Mouse (Mus musculus): ENCODE results near the gene Foxd4. TPM values are rescaled to one million over a fixed set of nuclear protein-coding genes. Genes with fewer than 3 reads are reported as not detected.
A peak's percentile ranks its signal among the peaks of the same experiment; 100 is the strongest.

Gene Foxd4
- total RNA-seq, 1 experiment, result not detected

GRCm38 (mm10) chr19:24871037-24871635 is 29.9 kb downstream of the Foxd4 start:
- in situ Hi-C loops (cut with MboI; ENCODE audit: low sequenced_read_pairs in 2 of 2, unreplicated experiment in 2 of 2), result loop anchor here (5.0 to 10.0 kb wide), 3 partner anchors 166 to 569 kb away; no protein-coding TSS in a partner anchor
- Histone ChIP-seq H3K9me3 (ENCODE audit: control insufficient read depth, insufficient read depth, low read depth, low read length) (no peaks in the 10 kb centered on the region), H3K9ac (ENCODE audit: insufficient read depth, low read depth, low read length, poor library complexity, severe bottlenecking) (no peak overlapping the region), H3K27ac (ENCODE audit: insufficient read depth, low read depth, low read length, poor library complexity, severe bottlenecking) (no peak overlapping the region), H3K4me3 (ENCODE audit: insufficient read depth in 1 of 2, low read depth in 1 of 2, low read length in 2 of 2, poor library complexity in 1 of 2, severe bottlenecking in 1 of 2) (no peak overlapping the region), H3K4me1 (ENCODE audit: control insufficient read depth in 2 of 2, insufficient read depth in 2 of 2, low read length in 2 of 2, poor library complexity in 1 of 2) (no peaks in the 10 kb centered on the region), H3K36me3 (ENCODE audit: control insufficient read depth, insufficient read depth, low read length, poor library complexity, severe bottlenecking) (no peaks in the 10 kb centered on the region)
- TF ChIP-seq ZC3H11A (IDR thresholded peaks at IDR 0.05; ENCODE audit: borderline replicate concordance, low read depth, low read length) (peak; percentile 92; the same call in 1 of the 2 replicates), HCFC1 (IDR thresholded peaks at IDR 0.05; ENCODE audit: borderline replicate concordance, insufficient read depth, low read length) (no peak), MAFK (IDR thresholded peaks at IDR 0.05; ENCODE audit: insufficient read depth, low read depth, low read length) (no peak), CHD2 (IDR thresholded peaks at IDR 0.05; ENCODE audit: low read depth, low read length) (no peak)
- DNase-seq (ENCODE audit: low read depth, low spot score), result peak; percentile 63

DNA sequence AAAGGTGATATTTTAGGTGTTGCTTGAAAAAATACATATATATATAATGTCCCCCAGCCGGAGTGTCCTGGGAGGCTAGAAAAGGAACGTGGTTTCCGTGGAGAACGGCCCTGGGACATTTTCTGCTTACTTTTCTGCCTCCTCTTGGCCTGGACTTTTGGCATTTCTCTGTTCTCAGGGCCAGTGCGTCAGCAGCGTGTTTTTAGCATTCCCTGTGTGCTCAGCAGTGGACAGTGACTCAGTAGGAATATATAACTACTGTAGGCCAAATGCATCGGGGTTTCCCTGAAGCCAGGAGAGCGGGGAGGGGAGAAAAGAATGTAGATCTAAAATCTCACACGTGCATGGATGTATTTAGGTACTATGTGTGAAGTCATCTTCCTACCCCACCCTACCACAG is 35.6 kb downstream of the Foxd4 start:
- in situ Hi-C loops (cut with MboI; ENCODE audit: low sequenced_read_pairs in 2 of 2, unreplicated experiment in 2 of 2), result no loop called here
- Histone ChIP-seq H3K36me3 (ENCODE audit: control insufficient read depth, insufficient read depth, low read length, poor library complexity, severe bottlenecking) (no peaks in the 10 kb centered on the region), H3K9ac (ENCODE audit: insufficient read depth, low read depth, low read length, poor library complexity, severe bottlenecking) (no peak overlapping the region), H3K27ac (ENCODE audit: insufficient read depth, low read depth, low read length, poor library complexity, severe bottlenecking) (no peak overlapping the region), H3K9me3 (ENCODE audit: control insufficient read depth, insufficient read depth, low read depth, low read length) (no peaks in the 10 kb centered on the region), H3K4me3 (ENCODE audit: insufficient read depth in 1 of 2, low read depth in 1 of 2, low read length in 2 of 2, poor library complexity in 1 of 2, severe bottlenecking in 1 of 2) (no peak overlapping the region), H3K4me1 (ENCODE audit: control insufficient read depth in 2 of 2, insufficient read depth in 2 of 2, low read length in 2 of 2, poor library complexity in 1 of 2) (no peaks in the 10 kb centered on the region; a peak in 1 of 4 replicates)
- no peak for TF ChIP-seq ZNF384 (IDR thresholded peaks at IDR 0.05; ENCODE audit: low read depth, low read length)
- DNase-seq (ENCODE audit: low read depth, low spot score), result no peak

GRCm38 (mm10) chr19:24861612-24862451 is 39.2 kb downstream of the Foxd4 start, which contains the start of gene Pgm5:
Pgm5 (minus strand) TSS chr19:24861855.
- Histone ChIP-seq H3K4me1 (ENCODE audit: control insufficient read depth in 2 of 2, insufficient read depth in 2 of 2, low read length in 2 of 2, poor library complexity in 1 of 2) (no peaks in the 10 kb centered on the region; a peak in 1 of 4 replicates), H3K4me3 (ENCODE audit: insufficient read depth in 1 of 2, low read depth in 1 of 2, low read length in 2 of 2, poor library complexity in 1 of 2, severe bottlenecking in 1 of 2) (peak within 1 kb of the TSS; percentile 65 to 69), H3K9me3 (ENCODE audit: control insufficient read depth, insufficient read depth, low read depth, low read length) (no peaks in the 10 kb centered on the region), H3K27ac (ENCODE audit: insufficient read depth, low read depth, low read length, poor library complexity, severe bottlenecking) (no peak within 1 kb of the TSS), H3K36me3 (ENCODE audit: control insufficient read depth, insufficient read depth, low read length, poor library complexity, severe bottlenecking) (no peaks in the 10 kb centered on the region), H3K9ac (ENCODE audit: insufficient read depth, low read depth, low read length, poor library complexity, severe bottlenecking) (peak within 1 kb of the TSS; percentile 53; the same call in 1 of the 2 replicates)
- in situ Hi-C loops (cut with MboI; ENCODE audit: low sequenced_read_pairs in 2 of 2, unreplicated experiment in 2 of 2), result no loop called here
- no peak for TF ChIP-seq HCFC1 (IDR thresholded peaks at IDR 0.05; ENCODE audit: borderline replicate concordance, insufficient read depth, low read length)
- TF ChIP-seq ZC3H11A (IDR thresholded peaks at IDR 0.05; ENCODE audit: borderline replicate concordance, low read depth, low read length), result no peak
- no peak for TF ChIP-seq MAFK (IDR thresholded peaks at IDR 0.05; ENCODE audit: insufficient read depth, low read depth, low read length)
- no peak for DNase-seq (ENCODE audit: low read depth, low spot score)

GRCm38 (mm10) chr19:24861276-24861611 is 39.8 kb downstream of the Foxd4 start:
- no peaks in the 10 kb centered on the region for H3K9me3 ChIP-seq (ENCODE audit: control insufficient read depth, insufficient read depth, low read depth, low read length)
- H3K4me3 ChIP-seq (ENCODE audit: insufficient read depth in 1 of 2, low read depth in 1 of 2, low read length in 2 of 2, poor library complexity in 1 of 2, severe bottlenecking in 1 of 2), result peak overlapping the region; percentile 65 to 69
- no peaks in the 10 kb centered on the region; a peak in 1 of 4 replicates for H3K4me1 ChIP-seq (ENCODE audit: control insufficient read depth in 2 of 2, insufficient read depth in 2 of 2, low read length in 2 of 2, poor library complexity in 1 of 2)
- no peaks in the 10 kb centered on the region for H3K36me3 ChIP-seq (ENCODE audit: control insufficient read depth, insufficient read depth, low read length, poor library complexity, severe bottlenecking)
- TF ChIP-seq ZNF384 (IDR thresholded peaks at IDR 0.05; ENCODE audit: low read depth, low read length) (no peak), ZC3H11A (IDR thresholded peaks at IDR 0.05; ENCODE audit: borderline replicate concordance, low read depth, low read length) (no peak), HCFC1 (IDR thresholded peaks at IDR 0.05; ENCODE audit: borderline replicate concordance, insufficient read depth, low read length) (no peak), MAFK (IDR thresholded peaks at IDR 0.05; ENCODE audit: insufficient read depth, low read depth, low read length) (no peak), CHD2 (IDR thresholded peaks at IDR 0.05; ENCODE audit: low read depth, low read length) (no peak)
- peak overlapping the region; percentile 53; the same call in 1 of the 2 replicates for H3K9ac ChIP-seq (ENCODE audit: insufficient read depth, low read depth, low read length, poor library complexity, severe bottlenecking)
- DNase-seq (ENCODE audit: low read depth, low spot score), result no peak
- in situ Hi-C loops (cut with MboI; ENCODE audit: low sequenced_read_pairs in 2 of 2, unreplicated experiment in 2 of 2), result no loop called here
- H3K27ac ChIP-seq (ENCODE audit: insufficient read depth, low read depth, low read length, poor library complexity, severe bottlenecking), result no peak overlapping the region

Data from ES-E14 (cell line).